Mouse (Mus musculus): ENCODE data around the gene Abca13.

- TF ChIP-seq POLR2A (IDR thresholded peaks at IDR 0.05; ENCODE audit: borderline replicate concordance, extremely low read depth, insufficient read depth, insufficient read length, poor library complexity, severe bottlenecking), result no peak
- TF ChIP-seq CTCF (IDR thresholded peaks at IDR 0.05; ENCODE audit: borderline replicate concordance, extremely low read depth, insufficient read depth, insufficient read length), result no peak
Observed at GRCm38 (mm10) chr11:9213580-9213979, 21.8 kb downstream of the Abca13 start.

All from brain, embryonic 14.5 days (tissue).